Mouse (Mus musculus) right cerebral cortex, postnatal 25 days (tissue): ENCODE measurements at regions not wholly inside any gene's neighbourhood (a gene's known extent, or its start where the extent isn't known, plus 50 kb on each side); places are given as distances from the start of the nearest gene placed in this dataset.

Source experiments
- DNase-seq: peaks from one replicate; pipeline ENCODE4 v3.0.0; 2022

- no peak for DNase-seq
Observed at GRCm38 (mm10) chr14:24550763-24551471, 64.0 kb downstream of the Rps24 start.

GRCm38 (mm10) chr14:24551472-24551783, 64.5 kb downstream of the Rps24 start:
- DNase-seq = no peak

- DNase-seq = no peak
Observed at GRCm38 (mm10) chr14:24564801-24565624, 78.1 kb downstream of the Rps24 start.

GRCm38 (mm10) chr14:24565718-24566322, 78.9 kb downstream of the Rps24 start:
- DNase-seq = no peak

- no peak for DNase-seq
Observed at GRCm38 (mm10) chr14:24575111-24575510, 88.2 kb downstream of the Rps24 start.

GRCm38 (mm10) chr14:24578535-24579111, 91.7 kb downstream of the Rps24 start:
- DNase-seq = peak; percentile 88

- peak; percentile 52 for DNase-seq
Observed at GRCm38 (mm10) chr14:24579153-24579795, 92.3 kb downstream of the Rps24 start.

GRCm38 (mm10) chr14:24586133-24586908, 99.4 kb downstream of the Rps24 start:
- DNase-seq = no peak

GRCm38 (mm10) chr14:24586982-24587672, 100.2 kb downstream of the Rps24 start:
- DNase-seq = peak; percentile 42

GRCm38 (mm10) chr14:24588041-24588440, 101.1 kb downstream of the Rps24 start:
- DNase-seq = no peak

GRCm38 (mm10) chr14:24606444-24607173, 119.7 kb downstream of the Rps24 start:
- no peak for DNase-seq

- DNase-seq = no peak
Observed at GRCm38 (mm10) chr14:24608356-24608755, 121.4 kb downstream of the Rps24 start.

GRCm38 (mm10) chr14:24612254-24612995, 125.5 kb downstream of the Rps24 start:
- no peak for DNase-seq

- no peak for DNase-seq
Observed at GRCm38 (mm10) chr14:24615776-24616175, 128.9 kb downstream of the Rps24 start.

GRCm38 (mm10) chr14:24616306-24617125, 129.6 kb downstream of the Rps24 start:
- no peak for DNase-seq

- peak; percentile 16 for DNase-seq
Observed at GRCm38 (mm10) chr14:24617126-24617375, 130.1 kb downstream of the Rps24 start.

GRCm38 (mm10) chr14:24617393-24617861, 130.5 kb downstream of the Rps24 start:
- peak; percentile 65 for DNase-seq

GRCm38 (mm10) chr14:24618226-24619038, 131.5 kb downstream of the Rps24 start:
- peak; percentile 34 for DNase-seq
